Mouse (Mus musculus): ENCODE results near the gene Olfr800. TPM values are rescaled to one million over a fixed set of nuclear protein-coding genes. Genes with fewer than 3 reads are reported as not detected.

Gene Olfr800
- not detected for total RNA-seq (2023)

GRCm38 (mm10) chr10:129657394-129657793, at the start of gene Olfr800:
TSS of gene Olfr800 (plus strand) at chr10:129657694.

DNA sequence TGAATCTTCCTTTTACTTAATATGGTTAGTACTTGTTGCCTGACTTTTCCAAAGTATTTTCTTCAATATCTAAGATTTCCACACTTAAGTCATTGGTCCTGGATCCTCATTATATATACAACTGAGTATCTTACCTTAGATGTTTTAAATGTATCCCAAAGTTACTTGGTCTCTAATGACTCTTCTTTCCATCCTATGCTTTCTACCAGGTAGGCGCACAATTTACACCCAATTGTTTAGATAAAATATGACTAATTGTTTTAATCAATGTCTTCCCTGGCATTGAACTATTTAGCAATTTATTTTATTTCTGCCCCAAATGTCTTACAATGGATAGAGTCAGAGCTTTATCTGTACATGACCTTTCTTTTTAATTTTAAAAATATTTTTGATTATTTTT, 45.0 kb upstream of the Olfr800 start, which contains the start of gene Olfr796:
Gene Olfr796, minus strand, starts transcription at position 101 of the 400 bp plus-strand sequence.

DNA sequence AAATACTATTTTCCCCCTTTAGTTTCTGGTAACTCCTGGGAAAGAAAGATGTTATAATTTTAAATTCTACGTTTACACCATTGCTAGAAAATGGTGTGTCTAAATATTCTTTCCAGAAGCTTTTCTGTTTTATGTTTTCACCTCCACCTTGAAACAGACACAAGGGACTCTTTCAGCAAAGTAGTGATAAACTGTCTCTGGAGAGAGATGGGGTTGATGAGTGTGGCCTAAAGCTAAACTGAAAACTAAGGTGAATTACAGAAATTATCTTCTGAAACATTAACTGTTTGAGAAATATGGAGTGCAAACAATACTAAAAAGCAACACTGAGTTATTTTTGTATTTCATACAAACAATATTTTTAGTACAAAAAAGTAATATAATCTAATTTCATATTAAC, 29.7 kb upstream of the Olfr800 start, which contains the start of gene Olfr798:
Gene Olfr798, minus strand, starts transcription at position 101 of the 400 bp plus-strand sequence.

GRCm38 (mm10) chr10:129637184-129637583, 20.3 kb upstream of the Olfr800 start, which contains the start of gene Olfr799:
TSS of gene Olfr799 (plus strand) at chr10:129637484.

GRCm38 (mm10) chr10:129673765-129674164, 16.3 kb downstream of the Olfr800 start, which contains the start of gene Olfr801:
TSS of gene Olfr801 (minus strand) at chr10:129673865.

GRCm38 (mm10) chr10:129688069-129688468, 30.6 kb downstream of the Olfr800 start, which contains the start of gene Olfr802:
TSS of gene Olfr802 (minus strand) at chr10:129688169.

DNA sequence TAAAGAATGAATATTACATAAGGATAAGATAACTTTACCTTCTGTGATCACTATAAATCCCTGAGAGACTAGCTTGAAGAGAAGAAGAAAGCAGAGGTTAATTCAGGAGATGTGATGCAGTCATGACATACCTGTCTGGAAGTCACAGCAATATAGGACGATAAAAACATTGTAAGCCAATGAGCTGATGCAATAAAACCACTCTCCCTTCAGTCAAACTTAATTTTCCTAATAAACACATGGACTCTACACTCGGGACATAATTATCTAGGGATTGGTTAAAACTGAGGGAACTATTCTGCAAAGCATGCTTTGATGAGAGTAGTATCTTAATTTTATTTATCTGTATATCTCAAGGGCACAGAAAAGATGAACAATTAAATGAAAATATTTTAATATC, 36.7 kb downstream of the Olfr800 start, which contains the start of gene Olfr803:
Gene Olfr803, minus strand, starts transcription at position 101 of the 400 bp plus-strand sequence.

DNA sequence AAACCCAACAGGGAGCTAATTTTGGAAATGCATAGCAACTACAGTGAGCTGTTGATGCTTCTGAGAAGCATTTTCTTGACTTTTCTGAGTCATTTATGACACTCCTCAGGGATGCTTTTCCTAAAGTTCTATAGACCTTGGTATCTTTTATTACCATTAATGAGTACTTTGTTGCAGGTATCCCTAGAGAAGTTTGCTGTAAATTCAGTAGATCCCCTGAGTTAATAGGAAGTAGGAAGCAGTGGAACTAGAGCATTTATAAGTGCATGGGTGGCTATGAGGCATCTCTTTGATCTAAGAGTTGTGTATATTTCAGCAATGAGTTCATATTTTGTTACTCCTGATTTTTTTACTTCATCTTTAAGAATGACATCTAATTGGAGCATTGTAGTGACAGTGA, 45.4 kb downstream of the Olfr800 start, which contains the start of gene Olfr804:
Gene Olfr804, plus strand, starts transcription at position 301 of the 400 bp plus-strand sequence.

Other genes with a start within 250 kb of the Olfr800 start
- gene Olfr786, start 230.4 kb upstream of the Olfr800 start, total RNA-seq (2023) = not detected
- gene Olfr787, start 195.8 kb upstream of the Olfr800 start, total RNA-seq (2023) = not detected
- not detected for gene Olfr788, start 186.7 kb upstream of the Olfr800 start, total RNA-seq (2023)
- gene Olfr789, start 172.9 kb upstream of the Olfr800 start, total RNA-seq (2023) = not detected
- not detected for gene Olfr790, start 159.2 kb upstream of the Olfr800 start, total RNA-seq (2023)
- gene Olfr791, start 135.9 kb upstream of the Olfr800 start, total RNA-seq (2023) = not detected
- gene Olfr792, start 118.5 kb upstream of the Olfr800 start, total RNA-seq (2023) = not detected
- not detected for gene Olfr794, start 90.0 kb upstream of the Olfr800 start, total RNA-seq (2023)
- not detected for gene Olfr796, start 45.1 kb upstream of the Olfr800 start, total RNA-seq (2023)
- not detected for gene Olfr798, start 29.8 kb upstream of the Olfr800 start, total RNA-seq (2023)
- gene Olfr799, start 20.2 kb upstream of the Olfr800 start, total RNA-seq (2023) = not detected
- not detected for gene Olfr801, start 16.2 kb downstream of the Olfr800 start, total RNA-seq (2023)
- not detected for gene Olfr802, start 30.5 kb downstream of the Olfr800 start, total RNA-seq (2023)
- not detected for gene Olfr803, start 36.6 kb downstream of the Olfr800 start, total RNA-seq (2023)
- not detected for gene Olfr804, start 45.5 kb downstream of the Olfr800 start, total RNA-seq (2023)
- gene Olfr805, start 71.7 kb downstream of the Olfr800 start, total RNA-seq (2023) = not detected
- not detected for gene Olfr806, start 84.2 kb downstream of the Olfr800 start, total RNA-seq (2023)
- not detected for gene Olfr807, start 100.1 kb downstream of the Olfr800 start, total RNA-seq (2023)
- not detected for gene Olfr808, start 107.8 kb downstream of the Olfr800 start, total RNA-seq (2023)
- not detected for gene Olfr809, start 116.9 kb downstream of the Olfr800 start, total RNA-seq (2023)
- gene Olfr810, start 137.2 kb downstream of the Olfr800 start, total RNA-seq (2023) = not detected
- gene Olfr811, start 146.7 kb downstream of the Olfr800 start, total RNA-seq (2023) = not detected
- not detected for gene Olfr812, start 188.4 kb downstream of the Olfr800 start, total RNA-seq (2023)
- gene Olfr813, start 197.7 kb downstream of the Olfr800 start, total RNA-seq (2023) = not detected
- gene Olfr814, start 222.2 kb downstream of the Olfr800 start, total RNA-seq (2023) = not detected
- gene Olfr815, start 248.2 kb downstream of the Olfr800 start, total RNA-seq (2023) = not detected

Data from T-cell, adult 66 days (primary cell).